12 mouse cellular contexts compared by ENCODE assay signal in the genomic region with DNA sequence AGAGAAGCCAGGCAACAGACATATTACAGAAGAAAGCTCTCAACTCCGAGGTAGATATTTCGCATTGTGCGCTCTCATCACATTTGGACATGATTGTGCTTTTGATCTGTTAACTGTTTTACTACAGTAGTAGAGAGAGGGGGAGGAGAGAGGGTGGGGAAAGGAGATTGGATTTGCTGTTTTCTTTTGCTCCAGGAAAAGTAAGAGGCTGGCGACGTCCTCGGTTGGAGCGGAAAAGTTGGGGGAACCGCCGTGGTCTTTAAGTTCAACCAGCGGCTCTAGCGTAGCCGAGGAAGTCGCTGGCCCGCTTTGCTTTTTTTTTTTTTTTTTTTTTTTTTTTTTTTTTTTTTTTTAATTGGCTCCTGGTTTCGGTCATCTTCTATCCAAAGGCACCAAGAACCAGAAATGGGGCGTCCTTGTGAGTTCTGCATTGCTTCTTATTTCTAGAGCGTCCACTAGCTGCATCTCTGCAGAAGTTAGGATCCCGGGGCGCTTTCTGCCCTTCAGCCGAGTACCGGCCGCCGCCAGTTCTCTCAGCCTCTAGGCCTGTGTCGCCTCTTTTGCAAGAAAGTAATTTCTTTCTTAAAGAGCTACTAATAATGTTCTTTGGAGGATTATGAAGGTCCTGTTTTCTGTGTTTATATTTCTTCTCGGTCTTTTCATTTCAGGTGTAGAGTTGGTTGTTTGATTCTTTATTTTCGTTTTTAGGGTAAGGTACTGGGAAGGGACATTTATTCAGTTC. TPM values are rescaled to one million over a fixed set of nuclear protein-coding genes. Genes with fewer than 3 reads are reported as not detected.
DNase-seq lines count a peak whose midpoint lies in the region; ATAC-seq and TF ChIP-seq lines count a peak whose summit lies in the region.
"Had no signal": no experiment of that assay in that cellular context is flagged by ENCODE, and none has a peak within 500 bp of the region (broad histone marks: within the 10 kb centered on the region; RNA-seq: fewer than 3 reads in every experiment).

No protein-coding gene starts in this region.

- H3K4me3 ChIP-seq in lung, embryonic 16.5 days (ENCODE audit: low read length): peak overlapping the region; percentile 24
- H3K4me3 ChIP-seq in lung, adult 2 months (replicated peaks; ENCODE audit: extremely low read depth, low read depth, low read length): no peak overlapping the region
- peak overlapping the region; percentile 90 for H3K4me3 ChIP-seq in forebrain, embryonic 12.5 days (replicated peaks)
- peak overlapping the region; percentile 59 for H3K4me3 ChIP-seq in midbrain, embryonic 13.5 days (replicated peaks)
- peak overlapping the region; percentile 63 for H3K4me3 ChIP-seq in stomach, postnatal 0 days (ENCODE audit: low read depth, low read length)
- H3K4me3 ChIP-seq: heart, embryonic 13.5 days had no signal

- H3K27me3 ChIP-seq in lung, embryonic 16.5 days (ENCODE audit: control insufficient read depth, insufficient read depth, low read depth, low read length): peaks cover 88% of the 10 kb centered on the region
- peaks cover 7% of the 10 kb centered on the region; the same call in 1 of the 2 replicates for H3K27me3 ChIP-seq in forebrain, embryonic 12.5 days
- peaks cover 12% of the 10 kb centered on the region for H3K27me3 ChIP-seq in midbrain, embryonic 13.5 days
- H3K27me3 ChIP-seq in stomach, postnatal 0 days (ENCODE audit: control insufficient read depth, insufficient read depth, low read length): peaks cover 11% of the 10 kb centered on the region; the same call in 1 of the 2 replicates

- H3K36me3 ChIP-seq in lung, embryonic 16.5 days (ENCODE audit: control insufficient read depth, insufficient read depth, low read length): no peaks in the 10 kb centered on the region
- peaks cover 3% of the 10 kb centered on the region for H3K36me3 ChIP-seq in forebrain, embryonic 12.5 days (replicated peaks)
- H3K36me3 ChIP-seq in midbrain, embryonic 13.5 days: no peaks in the 10 kb centered on the region
- no peaks in the 10 kb centered on the region for H3K36me3 ChIP-seq in stomach, postnatal 0 days (ENCODE audit: control insufficient read depth, insufficient read depth, low read length)
- H3K36me3 ChIP-seq: heart, embryonic 13.5 days had no signal

- no peak for ATAC-seq in lung, embryonic 16.5 days (ENCODE audit: low read depth)
- ATAC-seq in forebrain, embryonic 12.5 days (ENCODE audit: low FRiP score): no peak
- no peak for ATAC-seq in midbrain, embryonic 13.5 days
- ATAC-seq in stomach, postnatal 0 days (ENCODE audit: low FRiP score, low TSS enrichment): no peak

- H3K9me3 ChIP-seq in lung, embryonic 16.5 days (ENCODE audit: control insufficient read depth, low read length): no peaks in the 10 kb centered on the region
- H3K9me3 ChIP-seq in forebrain, embryonic 12.5 days: no peaks in the 10 kb centered on the region
- no peaks in the 10 kb centered on the region for H3K9me3 ChIP-seq in midbrain, embryonic 13.5 days
- no peaks in the 10 kb centered on the region for H3K9me3 ChIP-seq in stomach, postnatal 0 days (ENCODE audit: control insufficient read depth, low read length)
- H3K9me3 ChIP-seq: heart, embryonic 13.5 days had no signal

- H3K27ac ChIP-seq in lung, embryonic 16.5 days (ENCODE audit: low read length): no peak overlapping the region
- H3K27ac ChIP-seq in forebrain, embryonic 12.5 days: peak overlapping the region; percentile 96
- peak overlapping the region; percentile 96 for H3K27ac ChIP-seq in midbrain, embryonic 13.5 days
- H3K27ac ChIP-seq in stomach, postnatal 0 days (replicated peaks): peak overlapping the region; percentile 70
- H3K27ac ChIP-seq: heart, embryonic 13.5 days; kidney, postnatal 0 days had no signal

- no peak overlapping the region for H3K4me2 ChIP-seq in lung, embryonic 16.5 days (ENCODE audit: low read depth, low read length)
- H3K4me2 ChIP-seq in forebrain, embryonic 12.5 days: peak overlapping the region; percentile 67
- peak overlapping the region; percentile 62 for H3K4me2 ChIP-seq in midbrain, embryonic 13.5 days (replicated peaks)
- peak overlapping the region; percentile 52 for H3K4me2 ChIP-seq in stomach, postnatal 0 days (replicated peaks; ENCODE audit: low read depth)
- H3K4me2 ChIP-seq: heart, embryonic 13.5 days had no signal

- intact Hi-C loops in left cerebral cortex, postnatal 10 days (cut with DNase I): loop anchor here (10.0 kb wide), 1 partner anchor 571 kb away; no protein-coding TSS in a partner anchor

- H3K4me1 ChIP-seq in lung, embryonic 16.5 days (replicated peaks; ENCODE audit: control insufficient read depth, insufficient read depth, low read length): peaks cover 20% of the 10 kb centered on the region
- no peaks in the 10 kb centered on the region for H3K4me1 ChIP-seq in lung, adult 2 months (ENCODE audit: control insufficient read depth, insufficient read depth, low read length)
- peaks cover 43% of the 10 kb centered on the region for H3K4me1 ChIP-seq in forebrain, embryonic 12.5 days
- peaks cover 66% of the 10 kb centered on the region for H3K4me1 ChIP-seq in midbrain, embryonic 13.5 days (replicated peaks)
- H3K4me1 ChIP-seq in stomach, postnatal 0 days (replicated peaks; ENCODE audit: control insufficient read depth, insufficient read depth): no peaks in the 10 kb centered on the region

- no peak for TF ChIP-seq POLR2A in lung, adult 2 months (IDR thresholded peaks at IDR 0.05; ENCODE audit: borderline replicate concordance, extremely low read depth, low read depth, low read length)

- no peak for TF ChIP-seq CTCF in lung, adult 2 months (IDR thresholded peaks at IDR 0.05; ENCODE audit: insufficient read depth, low read length)
- no peak for TF ChIP-seq CTCF in stomach, postnatal 0 days (IDR thresholded peaks at IDR 0.05; ENCODE audit: low read depth)

- no peak overlapping the region for H3K9ac ChIP-seq in lung, embryonic 16.5 days (ENCODE audit: low read length)
- peak overlapping the region; percentile 84 for H3K9ac ChIP-seq in forebrain, embryonic 12.5 days
- H3K9ac ChIP-seq in midbrain, embryonic 13.5 days (replicated peaks): peak overlapping the region; percentile 80
- peak overlapping the region; percentile 56 for H3K9ac ChIP-seq in stomach, postnatal 0 days (ENCODE audit: low read length)
- H3K9ac ChIP-seq: heart, embryonic 13.5 days had no signal

- no peak for DNase-seq in lung, adult 2 months
- no peak for DNase-seq in stomach, postnatal 0 days (ENCODE audit: low spot score)
- no peak for DNase-seq in left cerebral cortex, adult 18-20 months (ENCODE audit: low spot score in 2 of 2)
- DNase-seq in layer of hippocampus, postnatal 36 days: no peak
- DNase-seq in left cerebral cortex, postnatal 10 days (ENCODE audit: extremely low spot score in 1 of 2, low spot score in 2 of 2): no peak
- DNase-seq: liver had no signal

- TF ChIP-seq EP300 in stomach, postnatal 0 days (optimal IDR thresholded peaks at IDR 0.05): no peak

- 1% methylated on average over 26 of the region's 26 CpGs for WGBS in lung, embryonic 16.5 days
- 7% methylated on average over 26 of the region's 26 CpGs for WGBS in lung, adult 2 months
- under 1% methylated on average over 26 of the region's 26 CpGs for WGBS in forebrain, embryonic 12.5 days
- WGBS in midbrain, embryonic 13.5 days: under 1% methylated on average over 26 of the region's 26 CpGs
- 2% methylated on average over 26 of the region's 26 CpGs for WGBS in stomach, postnatal 0 days

RNA-seq across cellular contexts. Expression of a gene that starts 3.2 kb away (rescaled TPM):
- 1.6 and 1.9 TPM in 2 replicates for polyA plus RNA-seq in lung, embryonic 16.5 days (2015; fragmentation: Nextera tagmentation; extraction: Ambion mirVana)
- polyA plus RNA-seq in lung, adult 2 months (2012; rRNA removed): 14.2 and 16.0 TPM in 2 replicates
- polyA plus RNA-seq in forebrain, embryonic 12.5 days (2016; fragmentation: Nextera tagmentation; extraction: Ambion mirVana): 75.5 and 77.0 TPM in 2 replicates
- 27.8 and 28.2 TPM in 2 replicates for polyA plus RNA-seq in midbrain, embryonic 13.5 days (2015; fragmentation: Nextera tagmentation; extraction: Ambion mirVana)
- 11.6 and 14.7 TPM in 2 replicates for polyA plus RNA-seq in stomach, postnatal 0 days (2015; fragmentation: Nextera tagmentation; extraction: Ambion mirVana)
- 10 to 100 TPM; 43.8 to 46.5 TPM for total RNA-seq in left cerebral cortex, adult 18-20 months (2021)
- 10 to 100 TPM; 45.6 to 46.9 TPM for total RNA-seq in layer of hippocampus, postnatal 36 days (2021)
- 10 to 100 TPM; 32.0 to 39.7 TPM for total RNA-seq in left cerebral cortex, postnatal 10 days (2021)
- polyA plus RNA-seq: kidney, postnatal 0 days; spleen, adult 2 months had no signal
